Mouse (Mus musculus) bone marrow macrophage, adult 2 months (primary cell): ENCODE measurements around the gene Elmo1.

Experiments used
- CTCF ChIP-seq: IDR thresholded peaks from 2 replicates; pipeline ENCODE4 v1.5.1; 2012; ENCODE audit warnings: low read depth, mild to moderate bottlenecking, low read length, moderate library complexity
- POLR2A ChIP-seq: IDR thresholded peaks from 2 replicates; pipeline ENCODE4 v1.6.1; 2012; ENCODE audit warnings: mild to moderate bottlenecking, low read depth, low read length, borderline replicate concordance

DNA sequence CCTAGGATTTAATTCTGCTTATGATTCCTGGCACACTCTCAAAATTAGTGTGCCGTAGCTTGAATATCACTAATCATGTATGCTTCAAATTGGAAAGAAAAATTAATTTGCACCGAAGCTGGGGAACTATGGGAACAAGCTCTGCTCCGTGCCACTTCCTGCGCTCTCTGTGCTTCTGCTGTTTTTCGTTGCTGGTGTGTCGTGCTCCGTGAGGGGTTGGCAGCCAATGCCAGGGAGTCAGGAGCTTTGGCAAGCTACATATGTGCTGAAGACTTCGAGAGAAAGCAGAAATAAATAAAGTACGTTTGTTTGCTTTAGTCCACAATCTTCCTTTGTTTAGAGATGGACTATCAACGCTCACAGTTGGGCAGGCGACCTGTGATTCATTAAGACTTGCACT, 225.7 kb downstream of the Elmo1 start:
- TF ChIP-seq POLR2A (no peak), CTCF (no peak)
